Mouse (Mus musculus): ENCODE measurements around the gene Senp3.
"Not testable (repeated sequence)": the region's sequence is repeated elsewhere in the genome, so short reads cannot be mapped to it uniquely, and the experiment has no call there.

Senp3 gene

GRCm38 (mm10) chr11:69681314-69682208 is at the start of gene Senp3:
Gene Senp3, minus strand, starts transcription at chr11:69682084.
- peak; percentile 85 for DNase-seq (ENCODE audit: low read depth, low spot score)

GRCm38 (mm10) chr11:69731408-69731807 is 49.5 kb upstream of the Senp3 start:
- not testable (repeated sequence) for DNase-seq (ENCODE audit: low read depth, low spot score)

GRCm38 (mm10) chr11:69729063-69729462 is 47.2 kb upstream of the Senp3 start:
- DNase-seq (ENCODE audit: low read depth, low spot score) = peak; percentile 32

GRCm38 (mm10) chr11:69725951-69726350 is 44.1 kb upstream of the Senp3 start:
- no peak for DNase-seq (ENCODE audit: low read depth, low spot score)

- no peak for DNase-seq (ENCODE audit: low read depth, low spot score)
Measured at GRCm38 (mm10) chr11:69723074-69723473, 41.2 kb upstream of the Senp3 start.

- no peak for DNase-seq (ENCODE audit: low read depth, low spot score)
Measured at GRCm38 (mm10) chr11:69720852-69721251, 39.0 kb upstream of the Senp3 start.

GRCm38 (mm10) chr11:69719423-69719822 is 37.5 kb upstream of the Senp3 start:
- DNase-seq (ENCODE audit: low read depth, low spot score) = no peak

- DNase-seq (ENCODE audit: low read depth, low spot score) = no peak
Measured at GRCm38 (mm10) chr11:69718661-69719060, 36.8 kb upstream of the Senp3 start.

GRCm38 (mm10) chr11:69716953-69717352 is 35.1 kb upstream of the Senp3 start:
- DNase-seq (ENCODE audit: low read depth, low spot score) = no peak

- DNase-seq (ENCODE audit: low read depth, low spot score) = no peak
Measured at GRCm38 (mm10) chr11:69715929-69716328, 34.0 kb upstream of the Senp3 start.

GRCm38 (mm10) chr11:69715482-69715881 is 33.6 kb upstream of the Senp3 start:
- DNase-seq (ENCODE audit: low read depth, low spot score) = no peak

GRCm38 (mm10) chr11:69714636-69715329 is 32.9 kb upstream of the Senp3 start:
- no peak for DNase-seq (ENCODE audit: low read depth, low spot score)

GRCm38 (mm10) chr11:69712954-69713672 is 31.2 kb upstream of the Senp3 start:
- DNase-seq (ENCODE audit: low read depth, low spot score) = no peak

- no peak for DNase-seq (ENCODE audit: low read depth, low spot score)
Measured at GRCm38 (mm10) chr11:69711082-69711481, 29.2 kb upstream of the Senp3 start.

GRCm38 (mm10) chr11:69710470-69710869 is 28.6 kb upstream of the Senp3 start:
- no peak for DNase-seq (ENCODE audit: low read depth, low spot score)

GRCm38 (mm10) chr11:69709554-69710446 is 27.9 kb upstream of the Senp3 start:
- no peak for DNase-seq (ENCODE audit: low read depth, low spot score)

- DNase-seq (ENCODE audit: low read depth, low spot score) = no peak
Measured at GRCm38 (mm10) chr11:69708614-69709265, 26.9 kb upstream of the Senp3 start.

- no peak for DNase-seq (ENCODE audit: low read depth, low spot score)
Measured at GRCm38 (mm10) chr11:69707873-69708381, 26.0 kb upstream of the Senp3 start.

GRCm38 (mm10) chr11:69707480-69707847 is 25.6 kb upstream of the Senp3 start:
- no peak for DNase-seq (ENCODE audit: low read depth, low spot score)

GRCm38 (mm10) chr11:69706775-69707479 is 25.0 kb upstream of the Senp3 start:
- DNase-seq (ENCODE audit: low read depth, low spot score) = no peak
